Comparison of ENCODE assay signal across 22 mouse cellular contexts in genomic region chr10:122291091-122291490, GRCm38 (mm10).
A peak's percentile ranks its signal among the peaks of the same experiment; 100 is the strongest.
DNase-seq lines count a peak whose midpoint lies in the region; ATAC-seq and TF ChIP-seq lines count a peak whose summit lies in the region.
"Had no signal": no experiment of that assay in that cellular context is flagged by ENCODE, and none has a peak within 500 bp of the region (broad histone marks: within the 10 kb centered on the region; RNA-seq: fewer than 3 reads in every experiment).

No protein-coding gene starts in this region.

- no peak for ATAC-seq in embryonic facial prominence, embryonic 14.5 days (ENCODE audit: low read depth)
- no peak for ATAC-seq in limb, embryonic 14.5 days (ENCODE audit: low FRiP score, low read depth)
- 0 out of 2 replicates have a peak, but pooled peaks have one; percentile 47 for ATAC-seq in stomach, embryonic 16.5 days (ENCODE audit: insufficient read depth, low FRiP score)
- no peak for ATAC-seq in inflammation-experienced regulatory T-cells, adult 6 months
- ATAC-seq: activated CD4-positive, CD25-positive, alpha-beta regulatory T cell, adult 4 months; forebrain, embryonic 14.5 days; liver, postnatal 0 days had no signal

- H3K27me3 ChIP-seq in embryonic facial prominence, embryonic 14.5 days (replicated peaks; ENCODE audit: control insufficient read depth, insufficient read depth, low read length) = no peaks in the 10 kb centered on the region
- H3K27me3 ChIP-seq in embryonic facial prominence, embryonic 10.5 days (replicated peaks; ENCODE audit: low read depth, poor library complexity, severe bottlenecking) = no peaks in the 10 kb centered on the region
- H3K27me3 ChIP-seq in limb, embryonic 14.5 days (ENCODE audit: control insufficient read depth, insufficient read depth, low read length) = no peaks in the 10 kb centered on the region
- no peaks in the 10 kb centered on the region for H3K27me3 ChIP-seq in limb, embryonic 10.5 days (ENCODE audit: low read depth, poor library complexity, severe bottlenecking)
- H3K27me3 ChIP-seq in stomach, embryonic 16.5 days (ENCODE audit: control insufficient read depth, insufficient read depth, low read length) = no peaks in the 10 kb centered on the region
- H3K27me3 ChIP-seq: embryonic facial prominence, embryonic 13.5 days; midbrain, embryonic 12.5 days; neural tube, embryonic 15.5 days had no signal

- intact Hi-C loops in heart, postnatal 25 days (cut with DNase I) = no loop called here

- no peak for TF ChIP-seq POLR2A in limb, embryonic 14.5 days (IDR thresholded peaks at IDR 0.05; ENCODE audit: borderline replicate concordance, extremely low read depth, insufficient read depth, insufficient read length)

- H3K4me2 ChIP-seq in embryonic facial prominence, embryonic 14.5 days (ENCODE audit: low read depth, low read length) = no peak overlapping the region
- H3K4me2 ChIP-seq in limb, embryonic 14.5 days (replicated peaks; ENCODE audit: low read depth, low read length, severe bottlenecking) = no peak overlapping the region
- H3K4me2 ChIP-seq in stomach, embryonic 16.5 days (ENCODE audit: low read depth, low read length) = no peak overlapping the region
- H3K4me2 ChIP-seq: embryonic facial prominence, embryonic 13.5 days; hindbrain, embryonic 14.5 days; midbrain, embryonic 12.5 days; neural tube, embryonic 15.5 days had no signal

- peak; percentile 71 for DNase-seq in embryonic facial prominence, embryonic 14.5 days (ENCODE audit: low spot score)
- no peak for DNase-seq in embryonic facial prominence, embryonic 10.5 days (ENCODE audit: low spot score)
- DNase-seq in heart, adult 9 months (ENCODE audit: low spot score in 2 of 2) = peak; percentile 46 to 50
- no peak for DNase-seq in heart, postnatal 25 days (ENCODE audit: low spot score)
- DNase-seq in limb, embryonic 14.5 days (ENCODE audit: low spot score) = peak; percentile 24
- no peak for DNase-seq in limb, embryonic 10.5 days (ENCODE audit: low spot score)
- DNase-seq: adrenal gland, adult 8-10 months; cerebellum, adult 18-20 months; cerebellum, postnatal 25 days; left cerebral cortex, postnatal 4 days; liver, postnatal 0 days; lung, postnatal 10 days; spleen, adult 18-20 months; thymus, postnatal 36 days had no signal

- H3K36me3 ChIP-seq in embryonic facial prominence, embryonic 14.5 days (ENCODE audit: control insufficient read depth, insufficient read depth, low read length) = no peaks in the 10 kb centered on the region
- H3K36me3 ChIP-seq in embryonic facial prominence, embryonic 10.5 days (replicated peaks) = no peaks in the 10 kb centered on the region
- H3K36me3 ChIP-seq in limb, embryonic 14.5 days (ENCODE audit: control insufficient read depth, insufficient read depth, low read length) = no peaks in the 10 kb centered on the region
- H3K36me3 ChIP-seq in limb, embryonic 10.5 days = no peaks in the 10 kb centered on the region
- no peaks in the 10 kb centered on the region for H3K36me3 ChIP-seq in stomach, embryonic 16.5 days (ENCODE audit: control insufficient read depth, insufficient read depth, low read length)
- H3K36me3 ChIP-seq: embryonic facial prominence, embryonic 13.5 days; midbrain, embryonic 12.5 days; neural tube, embryonic 15.5 days had no signal

- no peak overlapping the region for H3K9ac ChIP-seq in embryonic facial prominence, embryonic 14.5 days (ENCODE audit: low read depth, low read length)
- no peak overlapping the region for H3K9ac ChIP-seq in limb, embryonic 14.5 days (ENCODE audit: low read depth, low read length, severe bottlenecking)
- H3K9ac ChIP-seq in stomach, embryonic 16.5 days (ENCODE audit: low read length) = no peak overlapping the region
- H3K9ac ChIP-seq: embryonic facial prominence, embryonic 13.5 days; hindbrain, embryonic 14.5 days; liver, postnatal 0 days; midbrain, embryonic 12.5 days; neural tube, embryonic 15.5 days had no signal

- no peak overlapping the region for H3K4me3 ChIP-seq in embryonic facial prominence, embryonic 14.5 days (ENCODE audit: low read depth, low read length)
- H3K4me3 ChIP-seq in embryonic facial prominence, embryonic 10.5 days = no peak overlapping the region
- H3K4me3 ChIP-seq in limb, embryonic 14.5 days (replicated peaks; ENCODE audit: low read length) = no peak overlapping the region
- H3K4me3 ChIP-seq in limb, embryonic 10.5 days = no peak overlapping the region
- no peak overlapping the region for H3K4me3 ChIP-seq in stomach, embryonic 16.5 days (replicated peaks; ENCODE audit: low read length)
- H3K4me3 ChIP-seq: embryonic facial prominence, embryonic 13.5 days; midbrain, embryonic 12.5 days; neural tube, embryonic 15.5 days had no signal

- H3K27ac ChIP-seq in embryonic facial prominence, embryonic 14.5 days (replicated peaks; ENCODE audit: low read depth, low read length) = no peak overlapping the region
- no peak overlapping the region for H3K27ac ChIP-seq in embryonic facial prominence, embryonic 10.5 days (replicated peaks)
- H3K27ac ChIP-seq in limb, embryonic 14.5 days (replicated peaks; ENCODE audit: low read depth, low read length) = no peak overlapping the region
- H3K27ac ChIP-seq in limb, embryonic 10.5 days = no peak overlapping the region
- H3K27ac ChIP-seq in stomach, embryonic 16.5 days (ENCODE audit: low read length) = no peak overlapping the region
- H3K27ac ChIP-seq: embryonic facial prominence, embryonic 13.5 days; hindbrain, embryonic 14.5 days; midbrain, embryonic 12.5 days; neural tube, embryonic 15.5 days had no signal

- H3K9me3 ChIP-seq in embryonic facial prominence, embryonic 14.5 days (ENCODE audit: control insufficient read depth, low read length) = no peaks in the 10 kb centered on the region
- H3K9me3 ChIP-seq in embryonic facial prominence, embryonic 10.5 days = no peaks in the 10 kb centered on the region
- H3K9me3 ChIP-seq in limb, embryonic 14.5 days (ENCODE audit: control insufficient read depth, low read length) = no peaks in the 10 kb centered on the region
- no peaks in the 10 kb centered on the region for H3K9me3 ChIP-seq in limb, embryonic 10.5 days (replicated peaks)
- H3K9me3 ChIP-seq in stomach, embryonic 16.5 days (replicated peaks; ENCODE audit: control insufficient read depth, low read length) = no peaks in the 10 kb centered on the region
- H3K9me3 ChIP-seq: embryonic facial prominence, embryonic 13.5 days; midbrain, embryonic 12.5 days; neural tube, embryonic 15.5 days had no signal

- no peaks in the 10 kb centered on the region for H3K4me1 ChIP-seq in embryonic facial prominence, embryonic 14.5 days (ENCODE audit: control insufficient read depth, insufficient read depth, low read length)
- no peaks in the 10 kb centered on the region for H3K4me1 ChIP-seq in embryonic facial prominence, embryonic 10.5 days
- no peaks in the 10 kb centered on the region for H3K4me1 ChIP-seq in limb, embryonic 14.5 days (ENCODE audit: control insufficient read depth, insufficient read depth, low read length)
- no peaks in the 10 kb centered on the region for H3K4me1 ChIP-seq in limb, embryonic 10.5 days
- H3K4me1 ChIP-seq in stomach, embryonic 16.5 days (ENCODE audit: control insufficient read depth, insufficient read depth, low read length) = no peaks in the 10 kb centered on the region
- H3K4me1 ChIP-seq: midbrain, embryonic 12.5 days; neural tube, embryonic 15.5 days had no signal

- 48% methylated on average over 5 of the region's 5 CpGs for WGBS in embryonic facial prominence, embryonic 14.5 days
- WGBS in embryonic facial prominence, embryonic 10.5 days = 73% methylated on average over 5 of the region's 5 CpGs
- WGBS in limb, embryonic 14.5 days = 68% methylated on average over 5 of the region's 5 CpGs
- WGBS in limb, embryonic 10.5 days = 90% methylated on average over 5 of the region's 5 CpGs
- WGBS in stomach, embryonic 16.5 days = 59% methylated on average over 5 of the region's 5 CpGs

Comparison
In these comparisons a context has a peak if more than half of its experiments do, and no peak if none do; other contexts are left out.
1. DNase-seq: peak in embryonic facial prominence, embryonic 14.5 days (single experiment), heart, adult 9 months (2 of 2) and limb, embryonic 14.5 days (single experiment); none in embryonic facial prominence, embryonic 10.5 days (single experiment), heart, postnatal 25 days (single experiment) and limb, embryonic 10.5 days (single experiment).